Mouse (Mus musculus) spleen, adult 2 months (tissue): Measurements from ENCODE around the gene Gm5105. TPM values are rescaled to one million over a fixed set of nuclear protein-coding genes. Genes with fewer than 3 reads are reported as not detected.

Experiments
- DNase-seq, 2 experiments: peaks; one replicate each; pipeline versions ENCODE4 v3.0.0 to v3.0.0-alpha.2; 2012 to 2021; ENCODE audit warnings: low spot score in 2 of 2, low read depth in 1 of 2
- H3K27ac ChIP-seq: fragments of 200-500 bp; 2 replicates; pipeline ENCODE4 v1.5.1; 2012; ENCODE audit warnings: low read length, inconsistent platforms; ENCODE audit not compliant: insufficient read depth
- H3K27me3 ChIP-seq: fragments of 200-500 bp; 2 replicates; pipeline ENCODE4 v1.6.1; 2012; ENCODE audit warnings: mild to moderate bottlenecking, moderate library complexity, low read length, inconsistent platforms; ENCODE audit not compliant: control insufficient read depth, insufficient read depth
- H3K36me3 ChIP-seq: fragments of 200-500 bp; 2 replicates; pipeline ENCODE4 v1.6.1; 2012; ENCODE audit warnings: mild to moderate bottlenecking, low read length, inconsistent platforms; ENCODE audit not compliant: control insufficient read depth, insufficient read depth
- H3K4me1 ChIP-seq: fragments of 200-500 bp; 2 replicates; pipeline ENCODE4 v1.6.1; 2011; ENCODE audit warnings: inconsistent platforms; ENCODE audit not compliant: control insufficient read depth, insufficient read depth, insufficient read length
- H3K4me3 ChIP-seq: fragments of 200-500 bp; 2 replicates; pipeline ENCODE4 v1.5.1; 2011; ENCODE audit warnings: mild to moderate bottlenecking, inconsistent platforms; ENCODE audit not compliant: insufficient read depth, insufficient read length; ENCODE audit errors: extremely low read depth
- CTCF ChIP-seq: fragments of 200-500 bp; IDR thresholded peaks from 2 replicates; pipeline ENCODE4 v1.5.1; 2011; ENCODE audit warnings: mild to moderate bottlenecking, inconsistent platforms; ENCODE audit not compliant: insufficient read depth, insufficient read length, insufficient replicate concordance; ENCODE audit errors: extremely low read depth
- POLR2A ChIP-seq: fragments of 200-500 bp; IDR thresholded peaks from 2 replicates; pipeline ENCODE4 v1.6.1; 2011; ENCODE audit warnings: low read depth, low read length, inconsistent platforms
- WGBS: fragments of 180-500 bp; shearing (Covaris S2); methylation state at CpG from one replicate; pipeline ENCODE4 v1.1.7; 2018; 5-methylcytosine and 5-hydroxymethylcytosine counted together
- polyA plus RNA-seq: library from polyadenylated mRNA; depleted of rRNA; stranded (reverse); fragments of >200 nt; gene quantifications from 2 replicates; pipeline ENCODE4 v1.2.3, GENCODE M21; 2012; rRNA removed

Gene Gm5105
- polyA plus RNA-seq, 1 experiment = not detected

DNA sequence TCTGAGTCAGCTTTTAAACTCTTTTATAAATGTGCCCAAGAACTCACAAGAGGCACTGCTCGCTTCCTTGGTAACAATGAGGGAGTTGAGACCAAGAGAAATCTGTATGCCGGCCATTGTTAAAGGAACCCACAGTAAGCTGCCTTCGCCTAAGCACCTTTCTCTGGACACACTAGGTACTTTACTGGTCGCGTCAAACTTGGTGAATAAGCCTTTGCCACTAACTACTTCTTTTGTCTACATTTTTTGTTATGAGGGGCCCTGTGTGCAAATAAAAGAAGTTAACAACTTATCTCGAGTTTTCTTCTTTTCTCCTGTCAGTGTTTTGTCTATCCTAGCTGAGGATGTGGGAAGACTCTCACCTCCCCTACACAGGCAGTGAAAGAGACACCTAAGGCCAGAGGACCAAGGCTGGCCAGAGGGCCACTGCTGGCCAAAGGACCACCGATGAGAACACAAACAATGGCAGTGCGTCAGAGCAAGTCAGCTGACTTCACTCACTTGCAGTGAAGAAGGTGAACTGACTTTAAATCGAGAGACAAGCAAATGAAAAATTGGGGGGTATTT lies 67.9 kb downstream of the Gm5105 start:
- no peaks in the 10 kb centered on the region for H3K27me3 ChIP-seq
- WGBS = 64% methylated on average over 9 of the region's 9 CpGs
- no peak for TF ChIP-seq CTCF
- no peak for TF ChIP-seq POLR2A
- no peak overlapping the region for H3K27ac ChIP-seq
- H3K4me1 ChIP-seq = peaks cover 10% of the 10 kb centered on the region
- no peak overlapping the region; the same call in 1 of the 2 replicates for H3K4me3 ChIP-seq
- H3K36me3 ChIP-seq = no peaks in the 10 kb centered on the region
- DNase-seq = no peak

Other genes starting within 250 kb of the Gm5105 start
- 452 and 708 TPM in 2 replicates for gene H2afz, start 202.9 kb downstream of the Gm5105 start, polyA plus RNA-seq
- 1.9 TPM in 2 replicates for gene Dnajb14, start 199.7 kb downstream of the Gm5105 start, polyA plus RNA-seq
- 14.9 and 15.7 TPM in 2 replicates for gene Lamtor3, start 148.9 kb downstream of the Gm5105 start, polyA plus RNA-seq
- 11.9 and 13.5 TPM in 2 replicates for gene Dapp1, start 85.8 kb downstream of the Gm5105 start, polyA plus RNA-seq
- gene 1110002E22Rik, start 2.3 kb downstream of the Gm5105 start, polyA plus RNA-seq = 0.05 and 0.08 TPM in 2 replicates
- gene Trmt10a, start 76.1 kb upstream of the Gm5105 start, polyA plus RNA-seq = 0.43 and 0.64 TPM in 2 replicates
- 0.47 and 0.54 TPM in 2 replicates for gene Mttp, start 77.6 kb upstream of the Gm5105 start, polyA plus RNA-seq
- not detected in 2 replicates for gene 4930579F01Rik, start 126.4 kb upstream of the Gm5105 start, polyA plus RNA-seq
- not detected in 2 replicates for gene Adh7, start 150.4 kb upstream of the Gm5105 start, polyA plus RNA-seq
- 1.8 and 1.9 TPM in 2 replicates for gene Adh1, start 193.6 kb upstream of the Gm5105 start, polyA plus RNA-seq
- gene Adh6a, start 245.9 kb upstream of the Gm5105 start, polyA plus RNA-seq = not detected in 2 replicates